Mouse (Mus musculus) embryonic facial prominence, embryonic 15.5 days (tissue): ENCODE measurements around the gene Tra2a. TPM values are rescaled to one million over a fixed set of nuclear protein-coding genes. Genes with fewer than 3 reads are reported as not detected.
"Not testable (repeated sequence)": the region's sequence is repeated elsewhere in the genome, so short reads cannot be mapped to it uniquely, and the experiment has no call there.

Experiments used
- ATAC-seq: fragments of 200-750 bp; cut with Nextera tagmentation; 2 replicates; pipeline ENCODE4 v1.8.0; 2017; ENCODE audit warnings: low read depth, moderate TSS enrichment; ENCODE audit not compliant: insufficient number of reproducible peaks, low FRiP score, low TSS enrichment
- H3K27ac ChIP-seq: fragments of 300-500 bp; sonication (generic); replicated peaks from 2 replicates; pipeline ENCODE4 v1.5.1; 2015; ENCODE audit warnings: mild to moderate bottlenecking, inconsistent platforms
- H3K27me3 ChIP-seq: fragments of 300-500 bp; sonication (generic); 2 replicates; pipeline ENCODE4 v1.6.1; 2015; ENCODE audit warnings: inconsistent platforms
- H3K36me3 ChIP-seq: fragments of 300-500 bp; sonication (generic); 2 replicates; pipeline ENCODE4 v1.6.1; 2015; ENCODE audit warnings: mild to moderate bottlenecking, inconsistent platforms
- H3K4me1 ChIP-seq: fragments of 300-500 bp; sonication (generic); 2 replicates; pipeline ENCODE4 v1.6.1; 2015; ENCODE audit warnings: inconsistent platforms
- H3K4me2 ChIP-seq: fragments of 300-500 bp; sonication (generic); replicated peaks from 2 replicates; pipeline ENCODE4 v1.6.1; 2015; ENCODE audit warnings: mild to moderate bottlenecking, inconsistent platforms
- H3K4me3 ChIP-seq: fragments of 300-500 bp; sonication (generic); replicated peaks from 2 replicates; pipeline ENCODE4 v1.5.1; 2015; ENCODE audit warnings: mild to moderate bottlenecking, inconsistent platforms
- H3K9ac ChIP-seq: fragments of 300-500 bp; sonication (generic); 2 replicates; pipeline ENCODE4 v1.6.1; 2015; ENCODE audit warnings: inconsistent platforms
- H3K9me3 ChIP-seq: fragments of 300-500 bp; sonication (generic); replicated peaks from 2 replicates; pipeline ENCODE4 v1.6.1; 2016; ENCODE audit warnings: inconsistent platforms
- WGBS: fragments of 180-500 bp; shearing (Covaris S2); methylation state at CpG from one replicate; pipeline ENCODE4 v1.1.7; 2015; 5-methylcytosine and 5-hydroxymethylcytosine counted together
- polyA plus RNA-seq: library from polyadenylated mRNA; unstranded; fragments of >200 nt; fragmentation: Nextera tagmentation; extraction: Ambion mirVana; gene quantifications from 2 replicates; pipeline ENCODE4 v1.2.1, GENCODE M21; 2015

Gene Tra2a
- polyA plus RNA-seq, 1 experiment from 2014 or later, result 99.6 TPM

DNA sequence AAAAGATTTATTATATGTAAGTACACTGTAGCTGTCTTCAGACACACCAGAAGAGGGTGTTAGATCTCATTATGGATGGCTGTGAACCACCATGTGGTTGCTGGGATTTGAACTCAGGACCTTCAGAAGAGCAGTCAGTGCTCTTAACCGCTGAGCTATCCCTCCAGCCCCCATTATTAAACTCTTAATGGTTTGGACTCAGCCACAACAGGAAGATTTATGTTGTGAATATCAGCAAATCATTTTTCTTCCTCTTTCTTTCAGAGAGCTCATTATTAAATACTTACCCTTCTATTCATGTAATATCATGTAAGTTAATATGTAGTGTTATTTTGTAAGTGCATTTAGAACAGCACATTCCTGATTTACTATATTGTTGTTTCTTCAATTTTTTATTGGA is 1.4 kb upstream of the Tra2a start:
- not testable (repeated sequence) for H3K4me3 ChIP-seq, H3K9me3 ChIP-seq, H3K27ac ChIP-seq, H3K27me3 ChIP-seq, H3K36me3 ChIP-seq, ATAC-seq, H3K9ac ChIP-seq, H3K4me2 ChIP-seq
- H3K4me1 ChIP-seq, result peaks cover 10% of the 10 kb centered on the region; the same call in 1 of the 2 replicates
- WGBS, result 94% methylated on average over 1 of the region's 1 CpGs

DNA sequence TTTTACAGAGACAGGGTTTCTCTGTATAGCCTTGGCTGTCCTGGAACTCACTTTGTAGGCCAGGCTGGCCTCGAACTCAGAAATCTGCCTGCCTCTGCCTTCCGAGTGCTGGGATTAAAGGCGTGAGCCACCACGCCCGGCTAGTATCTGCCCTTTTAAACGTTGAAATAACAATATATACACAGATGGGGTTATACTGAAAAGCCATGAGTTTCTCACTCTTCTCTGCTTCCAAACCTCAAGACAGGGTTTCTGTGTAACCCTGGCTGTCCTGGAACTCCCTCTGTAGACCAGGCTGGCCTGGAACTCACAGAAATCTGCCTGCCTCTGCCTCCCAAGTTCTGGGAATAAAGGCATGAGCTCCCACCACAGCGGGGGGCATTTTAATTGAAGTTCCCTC is 613 bp upstream of the Tra2a start:
- H3K4me2 ChIP-seq, H3K27me3 ChIP-seq, H3K36me3 ChIP-seq, H3K9me3 ChIP-seq, ATAC-seq, H3K9ac ChIP-seq, H3K27ac ChIP-seq: not testable (repeated sequence)
- WGBS, result 85% methylated on average over 7 of the region's 7 CpGs
- peaks cover 10% of the 10 kb centered on the region; the same call in 1 of the 2 replicates for H3K4me1 ChIP-seq
- H3K4me3 ChIP-seq, result peak overlapping the region; percentile 89; the same call in 1 of the 2 replicates

DNA sequence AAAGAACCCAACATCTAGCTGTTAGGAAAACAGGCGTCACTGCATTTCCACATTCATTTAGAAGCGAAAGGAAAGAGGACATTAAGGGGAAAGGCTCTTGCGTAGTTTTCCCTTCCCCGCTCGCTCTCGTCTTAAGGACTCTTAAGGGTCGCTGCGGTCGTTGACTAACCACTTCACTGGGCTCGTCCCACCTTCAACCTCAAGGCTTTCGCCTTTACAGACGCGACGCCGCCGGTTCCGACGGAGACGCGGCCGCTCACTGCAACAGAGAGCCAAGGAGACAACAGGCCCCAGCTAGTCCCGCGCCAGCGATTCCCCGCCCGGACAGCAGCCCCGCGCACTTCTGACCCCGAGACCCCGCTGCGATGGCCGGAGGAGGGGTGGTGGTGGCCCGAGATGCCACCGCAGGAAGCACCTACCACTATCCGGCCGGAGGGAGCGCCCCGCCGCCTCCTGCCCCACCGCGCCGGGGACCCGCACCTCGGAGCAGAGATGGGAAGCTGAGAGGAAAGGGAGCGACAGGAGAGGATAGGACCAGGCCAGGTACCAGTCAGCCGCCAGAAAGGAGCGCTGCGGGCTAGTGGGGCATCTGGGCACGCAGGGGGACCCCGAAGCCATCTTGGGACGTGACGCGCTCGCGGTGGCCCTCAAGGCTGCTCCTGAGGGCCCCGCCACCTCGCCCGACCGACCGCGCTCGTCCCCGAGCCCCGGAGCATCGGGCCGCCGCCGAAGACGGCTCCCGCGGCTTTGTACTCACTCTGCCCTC is 569 bp downstream of the Tra2a start:
- Histone ChIP-seq H3K9me3 (no peaks in the 10 kb centered on the region), H3K4me3 (peak overlapping the region; percentile 89), H3K36me3 (no peaks in the 10 kb centered on the region), H3K4me1 (peaks cover 10% of the 10 kb centered on the region; the same call in 1 of the 2 replicates), H3K9ac (peak overlapping the region; percentile 99), H3K4me2 (peak overlapping the region; percentile 49), H3K27me3 (no peaks in the 10 kb centered on the region), H3K27ac (peak overlapping the region; percentile 98)
- peak; percentile 69 for ATAC-seq
- WGBS, result under 1% methylated on average over 71 of the region's 71 CpGs

DNA sequence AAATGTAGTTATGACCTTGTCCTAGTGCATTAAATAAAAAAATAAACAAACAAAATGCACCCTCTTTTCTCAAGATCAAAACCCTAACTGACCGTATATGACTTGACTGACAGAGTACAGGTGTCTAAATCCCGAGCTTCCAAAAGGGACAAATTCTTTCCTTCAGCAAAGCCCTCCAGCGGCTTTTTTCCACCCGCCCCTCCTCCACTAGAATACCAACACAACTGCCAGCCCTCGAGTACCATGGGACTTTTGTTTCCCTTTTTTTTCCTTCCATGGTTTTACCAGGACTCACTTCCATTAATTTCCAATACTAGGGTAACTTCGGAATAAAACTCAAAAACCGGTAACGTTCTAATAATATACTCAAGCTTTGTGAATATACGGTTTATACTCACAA is 1.4 kb downstream of the Tra2a start:
- no peaks in the 10 kb centered on the region for H3K27me3 ChIP-seq
- peaks cover 10% of the 10 kb centered on the region; the same call in 1 of the 2 replicates for H3K4me1 ChIP-seq
- peak overlapping the region; percentile 99; the same call in 1 of the 2 replicates for H3K9ac ChIP-seq
- no peak overlapping the region for H3K27ac ChIP-seq
- H3K9me3 ChIP-seq, result no peaks in the 10 kb centered on the region
- ATAC-seq, result no peak
- peak overlapping the region; percentile 89 for H3K4me3 ChIP-seq
- 0% methylated on average over 9 of the region's 9 CpGs for WGBS
- no peaks in the 10 kb centered on the region for H3K36me3 ChIP-seq
- peak overlapping the region; percentile 49 for H3K4me2 ChIP-seq

DNA sequence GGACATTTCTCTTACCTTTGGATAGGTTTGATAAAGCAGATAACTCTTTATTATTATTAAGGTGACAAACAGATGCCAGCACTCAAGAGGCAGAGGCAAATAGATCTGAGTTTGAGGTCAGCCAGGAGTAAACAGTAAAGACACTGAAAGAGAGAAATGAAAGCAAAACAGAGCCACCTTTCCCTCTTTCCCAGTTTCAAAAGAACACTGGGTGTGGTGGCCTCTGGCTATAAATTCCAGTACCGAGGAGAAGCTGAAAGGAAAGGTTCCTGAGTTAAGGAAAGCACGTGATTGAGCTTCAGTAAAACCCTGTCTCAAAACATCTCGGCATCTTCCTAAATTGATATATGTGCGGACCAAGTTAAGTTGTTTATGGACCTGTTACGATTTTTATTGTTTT is 4.1 kb downstream of the Tra2a start:
- no peak overlapping the region for H3K4me3 ChIP-seq
- no peaks in the 10 kb centered on the region for H3K36me3 ChIP-seq
- no peak for ATAC-seq
- H3K4me2 ChIP-seq, result no peak overlapping the region
- H3K9me3 ChIP-seq, result no peaks in the 10 kb centered on the region
- no peak overlapping the region for H3K27ac ChIP-seq
- H3K27me3 ChIP-seq, result no peaks in the 10 kb centered on the region
- H3K9ac ChIP-seq, result no peak overlapping the region
- H3K4me1 ChIP-seq, result peaks cover 10% of the 10 kb centered on the region; the same call in 1 of the 2 replicates
- WGBS, result 35% methylated on average over 5 of the region's 5 CpGs

DNA sequence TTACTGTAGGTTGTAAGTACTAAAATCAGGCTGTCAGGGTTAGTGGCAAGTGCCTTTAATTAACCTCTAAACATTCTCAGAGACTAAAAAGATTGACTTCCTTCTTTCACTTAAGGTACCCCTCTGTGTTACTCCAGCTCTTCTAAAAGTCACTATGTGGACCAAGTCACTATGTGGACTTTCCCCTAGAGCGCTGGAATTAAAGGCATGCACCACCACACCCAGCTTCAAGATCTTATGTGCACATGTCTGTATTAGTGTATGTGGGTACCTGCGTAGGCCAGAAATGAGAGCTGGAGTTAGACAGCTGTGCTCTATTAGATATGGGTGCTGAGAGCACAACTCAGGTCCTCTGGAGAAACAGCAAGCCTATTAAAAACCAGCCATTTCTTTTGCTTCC is 6.0 kb downstream of the Tra2a start:
- Histone ChIP-seq H3K36me3 (no peaks in the 10 kb centered on the region), H3K4me3 (no peak overlapping the region), H3K4me1 (peaks cover 10% of the 10 kb centered on the region; the same call in 1 of the 2 replicates), H3K4me2 (no peak overlapping the region), H3K9me3 (no peaks in the 10 kb centered on the region), H3K9ac (no peak overlapping the region), H3K27me3 (no peaks in the 10 kb centered on the region), H3K27ac (no peak overlapping the region)
- no peak for ATAC-seq
- 82% methylated on average over 2 of the region's 2 CpGs for WGBS

DNA sequence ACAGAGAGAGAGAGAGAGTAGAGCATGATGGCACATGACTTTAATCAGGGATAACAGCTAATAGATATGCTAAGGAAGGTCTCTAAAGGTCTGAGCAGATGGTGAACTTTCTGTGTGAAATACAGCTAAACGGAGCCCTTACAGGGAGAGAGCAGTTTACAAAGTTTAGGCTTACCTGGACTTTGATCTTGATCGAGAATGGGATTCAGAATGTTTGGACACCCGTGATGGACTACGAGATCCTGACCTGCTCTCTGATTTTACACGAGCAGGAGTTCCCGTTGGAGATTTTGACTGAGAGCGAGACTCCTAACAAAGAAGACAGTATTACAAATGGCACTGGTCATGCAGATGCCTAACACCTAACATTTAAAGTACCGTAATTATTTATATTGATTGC is 11.6 kb downstream of the Tra2a start:
- no peak for ATAC-seq
- 94% methylated on average over 8 of the region's 8 CpGs for WGBS

DNA sequence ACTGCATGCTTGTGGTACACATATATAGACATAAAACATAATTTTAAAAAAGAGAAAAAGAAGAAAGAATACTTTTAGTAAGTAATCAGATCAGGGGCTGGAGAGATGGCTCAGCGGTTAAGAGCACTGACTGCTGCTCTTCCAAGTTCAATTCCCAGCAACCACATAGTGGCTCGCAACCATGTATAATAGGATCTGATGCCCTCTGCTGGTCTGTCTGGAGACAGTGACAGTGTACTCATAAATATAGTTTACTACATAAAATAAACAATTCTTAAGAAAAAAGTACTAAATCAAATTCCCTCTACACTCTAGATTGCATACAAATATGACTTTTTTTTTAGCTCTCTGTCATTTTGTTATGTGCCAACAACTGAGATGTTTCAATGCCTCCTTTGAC is 12.6 kb downstream of the Tra2a start:
- H3K4me3 ChIP-seq, result no peak overlapping the region
- H3K27ac ChIP-seq, result no peak overlapping the region
- no peaks in the 10 kb centered on the region for H3K27me3 ChIP-seq
- H3K36me3 ChIP-seq, result peaks cover 32% of the 10 kb centered on the region
- H3K4me2 ChIP-seq, result no peak overlapping the region
- H3K9me3 ChIP-seq, result no peaks in the 10 kb centered on the region
- WGBS, result 96% methylated on average over 2 of the region's 2 CpGs
- ATAC-seq, result no peak
- H3K9ac ChIP-seq, result no peak overlapping the region
- no peaks in the 10 kb centered on the region for H3K4me1 ChIP-seq

More for the DNA sequence above, 11.6 kb downstream of the Tra2a start:
- no peak overlapping the region for H3K4me3 ChIP-seq
- no peaks in the 10 kb centered on the region for H3K27me3 ChIP-seq
- no peak overlapping the region for H3K9ac ChIP-seq
- H3K4me1 ChIP-seq, result no peaks in the 10 kb centered on the region
- no peak overlapping the region for H3K27ac ChIP-seq
- no peak overlapping the region for H3K4me2 ChIP-seq
- H3K36me3 ChIP-seq, result peaks cover 26% of the 10 kb centered on the region
- no peaks in the 10 kb centered on the region for H3K9me3 ChIP-seq

DNA sequence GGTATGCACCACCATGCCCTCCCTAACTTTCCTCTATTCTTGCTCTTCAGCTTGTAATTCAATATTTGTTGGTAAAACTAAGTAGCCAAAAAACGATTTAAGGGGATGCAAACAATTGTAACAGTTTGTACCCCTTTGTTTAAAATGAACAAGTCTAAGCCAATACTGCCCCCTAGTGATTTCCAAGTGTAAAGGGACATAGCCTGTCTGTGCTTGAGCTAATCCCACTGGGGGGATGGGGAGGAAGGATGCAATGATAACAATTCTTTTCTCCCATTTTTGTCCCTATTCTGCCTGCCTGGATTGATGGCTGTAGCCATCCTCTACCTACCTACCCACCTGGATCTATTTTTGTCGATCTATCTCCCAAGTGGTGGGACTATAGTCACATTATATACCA is 16.6 kb downstream of the Tra2a start:
- ATAC-seq, result no peak
- Histone ChIP-seq H3K4me1 (no peaks in the 10 kb centered on the region), H3K9ac (no peak overlapping the region), H3K4me3 (no peak overlapping the region), H3K9me3 (no peaks in the 10 kb centered on the region), H3K36me3 (peaks cover 63% of the 10 kb centered on the region), H3K27me3 (no peaks in the 10 kb centered on the region), H3K27ac (no peak overlapping the region), H3K4me2 (no peak overlapping the region)
- WGBS, result 49% methylated on average over 2 of the region's 2 CpGs

DNA sequence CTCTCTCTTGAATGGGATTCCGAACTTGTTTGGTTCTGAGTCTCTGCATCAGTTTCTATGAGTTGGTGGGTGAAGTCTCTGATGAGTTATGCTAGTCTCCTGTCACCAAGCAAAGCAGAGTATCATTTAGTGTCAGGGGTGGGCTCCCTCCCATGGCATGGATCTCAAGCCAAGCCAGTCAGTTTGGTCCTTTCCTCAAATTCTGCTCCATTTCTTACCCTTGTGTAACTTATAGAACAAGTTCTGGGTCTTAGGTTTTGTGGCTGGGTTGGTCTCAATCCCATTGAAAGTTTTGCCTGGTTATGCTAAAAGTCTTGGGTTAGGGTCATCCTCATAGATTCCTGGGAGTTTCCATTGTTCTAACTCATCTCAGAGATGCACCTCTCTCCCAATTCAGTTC is 21.5 kb downstream of the Tra2a start:
- Histone ChIP-seq H3K4me2 (no peak overlapping the region), H3K9me3 (no peaks in the 10 kb centered on the region), H3K36me3 (peaks cover 47% of the 10 kb centered on the region), H3K27me3 (no peaks in the 10 kb centered on the region), H3K4me3 (no peak overlapping the region), H3K9ac (no peak overlapping the region), H3K27ac (no peak overlapping the region), H3K4me1 (no peaks in the 10 kb centered on the region)
- 89% methylated on average over 1 of the region's 1 CpGs for WGBS
- ATAC-seq, result no peak

DNA sequence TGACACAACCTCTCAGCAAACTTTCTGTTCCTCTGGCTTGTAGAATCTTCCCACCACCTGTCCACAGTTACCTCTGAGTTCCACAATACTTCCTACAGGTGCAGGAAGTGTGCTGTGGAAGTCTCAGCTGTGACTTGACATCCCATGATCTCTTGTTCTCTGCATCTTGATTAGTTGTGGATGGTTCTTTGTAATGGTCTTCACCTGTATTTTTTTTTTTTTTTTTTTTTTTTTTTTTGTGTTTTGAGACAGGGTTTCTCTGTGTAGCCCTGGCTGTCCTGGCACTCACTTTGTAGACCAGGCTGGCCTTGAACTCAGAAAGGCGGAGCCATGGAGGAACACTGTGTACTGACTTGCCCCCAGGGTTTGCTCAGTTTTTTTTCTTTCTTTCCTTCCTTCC is 22.3 kb downstream of the Tra2a start:
- Histone ChIP-seq H3K4me3 (no peak overlapping the region), H3K27me3 (no peaks in the 10 kb centered on the region), H3K4me1 (no peaks in the 10 kb centered on the region), H3K36me3 (peaks cover 44% of the 10 kb centered on the region), H3K4me2 (no peak overlapping the region), H3K9ac (no peak overlapping the region), H3K27ac (no peak overlapping the region), H3K9me3 (no peaks in the 10 kb centered on the region)
- WGBS, result 95% methylated on average over 1 of the region's 1 CpGs
- no peak for ATAC-seq

DNA sequence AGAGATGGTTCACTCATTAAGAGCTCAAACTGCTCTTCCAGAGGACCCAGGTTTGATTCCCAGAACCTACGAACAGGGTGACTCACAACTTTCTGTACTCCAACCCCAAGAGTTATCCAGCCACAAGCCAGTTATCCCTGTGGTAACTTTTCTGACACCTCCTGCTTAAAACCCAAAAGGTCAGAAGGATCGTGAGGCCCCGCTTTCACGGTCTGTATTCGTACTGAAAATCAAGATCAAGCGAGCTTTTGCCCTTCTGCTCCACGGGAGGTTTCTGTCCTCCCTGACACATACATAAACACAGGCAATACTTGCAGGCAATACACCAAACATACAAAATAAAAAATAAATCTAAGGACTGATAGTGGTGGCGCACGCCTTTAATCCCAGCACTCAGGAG is 27.5 kb downstream of the Tra2a start:
- no peak overlapping the region for H3K4me2 ChIP-seq
- WGBS, result 56% methylated on average over 9 of the region's 9 CpGs
- no peak overlapping the region for H3K9ac ChIP-seq
- H3K4me1 ChIP-seq, result no peaks in the 10 kb centered on the region
- H3K9me3 ChIP-seq, result 0 out of 2 replicates have a peak, but pooled peaks cover 3% of the 10 kb centered on the region
- H3K27ac ChIP-seq, result no peak overlapping the region
- peaks cover 1% of the 10 kb centered on the region; the same call in 1 of the 2 replicates for H3K36me3 ChIP-seq
- H3K4me3 ChIP-seq, result no peak overlapping the region
- H3K27me3 ChIP-seq, result no peaks in the 10 kb centered on the region
- ATAC-seq, result peak; percentile 100
